Mouse (Mus musculus) spleen, adult 2 months (tissue): ENCODE results near the gene Tfr2.

ENCODE experiments used
- CTCF ChIP-seq: fragments of 200-500 bp; IDR thresholded peaks from 2 replicates; pipeline ENCODE4 v1.5.1; 2011; ENCODE audit warnings: mild to moderate bottlenecking, inconsistent platforms; ENCODE audit not compliant: insufficient read depth, insufficient read length, insufficient replicate concordance; ENCODE audit errors: extremely low read depth
- POLR2A ChIP-seq: fragments of 200-500 bp; IDR thresholded peaks from 2 replicates; pipeline ENCODE4 v1.6.1; 2011; ENCODE audit warnings: low read depth, low read length, inconsistent platforms

- no peak for TF ChIP-seq CTCF
- no peak for TF ChIP-seq POLR2A
These were observed 1.3 kb downstream of the Tfr2 start for GRCm38 (mm10) chr5:137570691-137571586.
